Mouse (Mus musculus) heart, postnatal 0 days (tissue): Measurements from ENCODE around the gene Celf2.

Experiments used
- CTCF ChIP-seq: IDR thresholded peaks from 2 replicates; pipeline ENCODE4 v1.5.1; 2016; ENCODE audit warnings: antibody characterized with exemption, control low read depth, low read depth
- EP300 ChIP-seq: IDR thresholded peaks from 2 replicates; pipeline ENCODE4 v1.6.1; 2016; ENCODE audit warnings: antibody characterized with exemption, low read depth

GRCm38 (mm10) chr2:6560802-6561201 is 948.6 kb downstream of the Celf2 start:
- TF ChIP-seq CTCF = no peak
- no peak for TF ChIP-seq EP300
